Mouse (Mus musculus) embryonic fibroblast, embryonic 13.5 days (primary cell): ENCODE measurements at regions not wholly inside any gene's neighbourhood (a gene's known extent, or its start where the extent isn't known, plus 50 kb on each side); places are given as distances from the start of the nearest gene placed in this dataset.

Experiments
- CTCF ChIP-seq: IDR thresholded peaks from 2 replicates; pipeline ENCODE4 v1.5.1; 2011; ENCODE audit warnings: mild to moderate bottlenecking, control low read depth, low read length, moderate library complexity, borderline replicate concordance; ENCODE audit not compliant: insufficient read depth
- POLR2A ChIP-seq: IDR thresholded peaks from 2 replicates; pipeline ENCODE4 v1.6.1; 2011; ENCODE audit warnings: low read depth, mild to moderate bottlenecking, control low read depth, low read length, moderate library complexity

DNA sequence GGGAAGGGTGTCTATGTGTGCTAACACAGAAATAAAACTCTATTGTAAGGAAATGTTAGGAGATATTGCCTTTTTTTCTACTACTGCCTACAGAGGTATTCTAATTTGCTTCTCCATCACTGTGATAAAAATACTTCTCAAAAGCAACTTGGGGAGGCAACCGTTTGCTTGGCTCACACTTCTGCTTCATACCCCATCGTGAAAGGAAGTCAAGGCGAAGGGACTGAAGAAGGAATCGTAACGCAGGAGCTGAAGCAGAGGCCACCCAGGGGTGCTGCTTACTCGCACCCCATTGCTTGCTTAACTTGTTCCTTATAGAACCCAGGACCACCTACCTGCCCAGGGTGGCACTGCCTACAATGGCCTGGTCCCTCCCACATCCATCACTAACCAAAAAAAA, 550.0 kb downstream of the Pdcd6ip start:
- TF ChIP-seq CTCF (no peak), POLR2A (no peak)
